Mouse (Mus musculus) midbrain, postnatal 0 days (tissue): ENCODE results near the gene Arl3. TPM values are rescaled to one million over a fixed set of nuclear protein-coding genes. Genes with fewer than 3 reads are reported as not detected.

Source experiments
- ATAC-seq: fragments of 200-750 bp; cut with Nextera tagmentation; 2 replicates; pipeline ENCODE4 v1.8.0; 2017; ENCODE audit warnings: moderate number of reproducible peaks, mild to moderate bottlenecking, moderate TSS enrichment, moderate library complexity; ENCODE audit not compliant: low FRiP score
- DNase-seq: peaks from one replicate; pipeline ENCODE4 v3.0.0-alpha.2; 2015; ENCODE audit warnings: low spot score
- H3K27ac ChIP-seq: fragments of 300-500 bp; sonication (generic); 2 replicates; pipeline ENCODE4 v1.5.1; 2014; ENCODE audit warnings: low read depth, mild to moderate bottlenecking, low read length, mixed read lengths
- H3K27me3 ChIP-seq: fragments of 300-500 bp; sonication (generic); 2 replicates; pipeline ENCODE4 v1.6.1; 2014; ENCODE audit warnings: low read length, control low read depth, mixed read lengths; ENCODE audit not compliant: insufficient read depth
- H3K36me3 ChIP-seq: fragments of 300-500 bp; sonication (generic); 2 replicates; pipeline ENCODE4 v1.6.1; 2014; ENCODE audit warnings: low read length, control low read depth, mixed read lengths; ENCODE audit not compliant: insufficient read depth
- H3K4me1 ChIP-seq: fragments of 300-500 bp; sonication (generic); 2 replicates; pipeline ENCODE4 v1.6.1; 2014; ENCODE audit warnings: mild to moderate bottlenecking, control low read depth, antibody characterized with exemption, low read length, mixed read lengths; ENCODE audit not compliant: insufficient read depth
- H3K4me2 ChIP-seq: fragments of 300-500 bp; sonication (generic); 2 replicates; pipeline ENCODE4 v1.6.1; 2014; ENCODE audit warnings: low read depth, mild to moderate bottlenecking, low read length, mixed read lengths; ENCODE audit not compliant: poor library complexity, severe bottlenecking
- H3K4me3 ChIP-seq: fragments of 300-500 bp; sonication (generic); 2 replicates; pipeline ENCODE4 v1.5.1; 2014; ENCODE audit warnings: low read depth, mild to moderate bottlenecking, low read length, moderate library complexity
- H3K9ac ChIP-seq: fragments of 300-500 bp; sonication (generic); replicated peaks from 2 replicates; pipeline ENCODE4 v1.6.1; 2014; ENCODE audit warnings: mild to moderate bottlenecking, low read length, moderate library complexity, mixed read lengths; ENCODE audit not compliant: poor library complexity, severe bottlenecking
- H3K9me3 ChIP-seq: fragments of 300-500 bp; sonication (generic); 2 replicates; pipeline ENCODE4 v1.6.1; 2016; ENCODE audit warnings: low read length, control low read depth
- CTCF ChIP-seq: IDR thresholded peaks from 2 replicates; pipeline ENCODE4 v1.5.1; 2016; ENCODE audit warnings: antibody characterized with exemption, mild to moderate bottlenecking
- WGBS: fragments of 180-500 bp; shearing (Covaris S2); extraction: QIAGEN DNeasy Blood & Tissue Kit; methylation state at CpG from one replicate; pipeline ENCODE4 v1.1.7; 2014; 5-methylcytosine and 5-hydroxymethylcytosine counted together
- polyA plus RNA-seq: library from polyadenylated mRNA; unstranded; fragments of >200 nt; fragmentation: Nextera tagmentation; extraction: Ambion mirVana; gene quantifications from 2 replicates; pipeline ENCODE4 v1.2.1, GENCODE M21; 2015
- total RNA-seq: library from RNA; depleted of rRNA; stranded (reverse); fragments of >200 nt; gene quantifications from 2 replicates; pipeline ENCODE4 v1.2.3, GENCODE M21; 2014

Gene Arl3
- total and polyA plus RNA-seq, 2 experiments from 2014 or later: 109 to 194 TPM

GRCm38 (mm10) chr19:46502069-46502455 lies 70.9 kb downstream of the Arl3 start:
- WGBS: under 1% methylated on average over 24 of the region's 46 CpGs
- H3K36me3 ChIP-seq: no peaks in the 10 kb centered on the region

GRCm38 (mm10) chr19:46501401-46502068 lies 71.5 kb downstream of the Arl3 start, which contains the start of gene Trim8:
Trim8 (plus strand) TSS chr19:46501702.
- whole genome bisulfite sequencing: 0% methylated on average over 42 of the region's 64 CpGs
- peak; percentile 35 for ATAC-seq
- no peak for TF ChIP-seq CTCF
- peaks cover 18% of the 10 kb centered on the region for H3K4me1 ChIP-seq
- peak within 1 kb of the TSS; percentile 98 for H3K4me2 ChIP-seq
- peak within 1 kb of the TSS; percentile 97 for H3K9ac ChIP-seq
- H3K9me3 ChIP-seq: no peaks in the 10 kb centered on the region
- peak; percentile 75 for DNase-seq
- H3K4me3 ChIP-seq: peak within 1 kb of the TSS; percentile 99
- no peaks in the 10 kb centered on the region for H3K36me3 ChIP-seq
- H3K27ac ChIP-seq: peak within 1 kb of the TSS; percentile 100
- no peaks in the 10 kb centered on the region for H3K27me3 ChIP-seq

More at GRCm38 (mm10) chr19:46502069-46502455, 70.9 kb downstream of the Arl3 start:
- DNase-seq (peak; percentile 61), ATAC-seq (no peak)
- H3K27ac ChIP-seq: peak overlapping the region; percentile 100
- H3K9me3 ChIP-seq: no peaks in the 10 kb centered on the region
- peak overlapping the region; percentile 99 for H3K4me3 ChIP-seq
- H3K4me2 ChIP-seq: peak overlapping the region; percentile 98
- H3K27me3 ChIP-seq: no peaks in the 10 kb centered on the region
- no peak for TF ChIP-seq CTCF
- peaks cover 23% of the 10 kb centered on the region for H3K4me1 ChIP-seq
- peak overlapping the region; percentile 97 for H3K9ac ChIP-seq

- under 1% methylated on average over 39 of the region's 50 CpGs for WGBS
- peaks cover 11% of the 10 kb centered on the region for H3K4me1 ChIP-seq
- no peaks in the 10 kb centered on the region for H3K36me3 ChIP-seq
- H3K27ac ChIP-seq: peak overlapping the region; percentile 100
- peak overlapping the region; percentile 99 for H3K4me3 ChIP-seq
- ATAC-seq: peak; percentile 35
- DNase-seq: peak; percentile 81
- no peak for TF ChIP-seq CTCF
- H3K9me3 ChIP-seq: no peaks in the 10 kb centered on the region
- H3K9ac ChIP-seq: peak overlapping the region; percentile 97
- no peaks in the 10 kb centered on the region for H3K27me3 ChIP-seq
- peak overlapping the region; percentile 98 for H3K4me2 ChIP-seq
These were observed 72.2 kb downstream of the Arl3 start for GRCm38 (mm10) chr19:46500581-46501341.

DNA sequence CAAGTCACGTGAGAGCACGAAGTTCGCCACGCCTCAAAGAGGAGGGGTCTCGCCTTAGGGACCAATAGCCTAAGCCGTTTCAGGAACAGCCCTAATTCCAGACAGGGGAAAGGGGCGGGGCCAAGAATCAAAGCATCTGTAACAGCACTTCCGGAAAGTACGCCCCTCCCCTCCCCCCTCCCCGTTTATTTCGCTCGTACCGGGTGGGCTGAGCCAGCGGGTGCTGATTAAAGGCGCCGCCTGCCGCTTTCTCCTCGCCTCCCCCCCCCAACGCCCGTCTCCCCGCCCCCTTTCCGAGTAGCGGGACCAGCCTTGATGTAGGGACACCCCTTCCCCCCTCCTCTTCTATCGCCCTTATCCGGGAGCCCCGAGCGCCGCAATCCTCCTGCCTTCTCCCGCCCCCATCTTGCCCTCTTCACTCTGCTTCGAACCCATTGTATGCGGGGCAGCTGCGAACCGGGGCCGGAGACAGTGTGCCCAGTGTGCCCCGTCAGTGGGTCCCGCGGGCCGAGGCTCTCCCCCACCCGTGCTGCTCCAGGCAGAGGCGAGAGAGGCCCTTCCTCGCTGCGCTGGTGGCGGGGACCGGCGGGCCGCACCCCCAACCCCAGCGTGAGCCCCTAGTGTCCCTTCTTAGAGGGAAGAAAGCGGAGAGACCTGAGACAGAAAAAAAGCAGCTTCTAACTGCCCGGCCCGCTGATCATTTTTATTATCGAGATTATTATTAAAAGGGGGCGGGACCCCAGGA lies 73.0 kb downstream of the Arl3 start:
- H3K9me3 ChIP-seq: no peaks in the 10 kb centered on the region
- peaks cover 4% of the 10 kb centered on the region; the same call in 1 of the 2 replicates for H3K4me1 ChIP-seq
- no peaks in the 10 kb centered on the region for H3K36me3 ChIP-seq
- DNase-seq: peak; percentile 100
- H3K4me3 ChIP-seq: peak overlapping the region; percentile 99
- peak; percentile 88 for ATAC-seq
- 0% methylated on average over 47 of the region's 52 CpGs for WGBS
- H3K27ac ChIP-seq: peak overlapping the region; percentile 100
- H3K4me2 ChIP-seq: peak overlapping the region; percentile 98
- peak overlapping the region; percentile 97 for H3K9ac ChIP-seq
- TF ChIP-seq CTCF: no peak
- H3K27me3 ChIP-seq: no peaks in the 10 kb centered on the region

- H3K9me3 ChIP-seq: no peaks in the 10 kb centered on the region
- no peak for ATAC-seq
- H3K4me1 ChIP-seq: no peaks in the 10 kb centered on the region
- no peak for DNase-seq
- peak overlapping the region; percentile 60 for H3K27ac ChIP-seq
- peak overlapping the region; percentile 28 for H3K4me2 ChIP-seq
- H3K27me3 ChIP-seq: no peaks in the 10 kb centered on the region
- H3K9ac ChIP-seq: no peak overlapping the region
- peak overlapping the region; percentile 99 for H3K4me3 ChIP-seq
- no peaks in the 10 kb centered on the region for H3K36me3 ChIP-seq
- no peak for TF ChIP-seq CTCF
- WGBS: 0% methylated on average over 3 of the region's 3 CpGs
These were observed 73.5 kb downstream of the Arl3 start for GRCm38 (mm10) chr19:46499539-46499835.
